Mouse (Mus musculus): ENCODE measurements around the gene Banp. TPM values are rescaled to one million over a fixed set of nuclear protein-coding genes. Genes with fewer than 3 reads are reported as not detected.

Gene Banp
- polyA plus RNA-seq, 1 experiment: 153 TPM

DNA sequence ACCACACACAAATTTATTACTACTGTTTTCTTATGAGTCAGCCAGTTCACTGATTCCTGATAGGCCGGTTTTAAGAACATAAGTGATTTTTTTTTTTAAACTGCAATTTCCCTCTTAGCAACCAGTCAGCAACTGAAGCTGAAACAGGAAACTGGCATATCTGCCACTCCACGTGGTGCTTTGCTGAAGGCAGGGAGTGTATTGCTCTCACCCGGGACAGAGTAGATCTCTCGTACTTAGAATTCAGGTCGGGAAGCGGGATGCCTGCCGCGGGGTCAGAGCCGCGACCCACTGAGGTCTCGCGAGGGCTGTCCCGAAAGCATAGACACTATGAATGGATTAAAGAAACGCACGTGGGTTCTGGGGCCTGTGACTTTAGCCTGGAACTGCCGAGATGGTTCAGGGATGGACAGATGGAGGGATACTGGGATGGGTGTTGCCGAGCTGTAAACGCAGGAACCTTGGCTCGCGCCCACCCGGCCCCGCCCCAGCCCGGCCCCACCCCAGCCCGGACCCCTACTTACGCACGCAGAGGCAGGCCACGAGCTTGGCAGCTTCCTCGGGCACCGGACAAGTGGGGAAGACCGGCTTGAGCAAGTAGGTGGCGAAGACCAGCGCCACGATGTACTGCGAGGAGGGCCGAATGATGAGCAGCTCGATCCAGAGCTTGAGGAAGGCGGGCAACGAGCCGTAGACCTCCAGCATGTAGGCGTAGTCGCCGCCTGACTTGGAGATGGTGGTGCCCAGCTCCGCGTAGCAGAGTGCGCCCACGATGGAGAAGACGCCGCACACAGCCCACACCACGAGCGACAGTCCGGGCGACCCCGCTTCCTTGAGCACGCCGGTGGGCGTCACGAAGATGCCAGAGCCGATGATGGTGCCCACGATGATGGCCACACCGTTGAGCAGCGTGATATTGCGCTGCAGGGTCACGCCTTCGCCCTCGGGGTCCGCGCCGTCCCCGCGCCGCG is 42.7 kb upstream of the Banp start:
- H3K27ac ChIP-seq (ENCODE audit: control insufficient read depth, insufficient read depth, low read length): no peak overlapping the region
- H3K36me3 ChIP-seq (ENCODE audit: control insufficient read depth, insufficient read depth, low read length): no peaks in the 10 kb centered on the region
- TF ChIP-seq CTCF (IDR thresholded peaks at IDR 0.05; ENCODE audit: borderline replicate concordance, control insufficient read depth, extremely low read depth, insufficient read depth, low read length, poor library complexity) (no peak), POLR2A (IDR thresholded peaks at IDR 0.05; ENCODE audit: control insufficient read depth, extremely low read depth, insufficient read depth, low read length, poor library complexity) (no peak)
- no peaks in the 10 kb centered on the region for H3K27me3 ChIP-seq (ENCODE audit: control insufficient read depth, insufficient read depth, low read length)
- under 1% methylated on average over 72 of the region's 72 CpGs for WGBS
- peak; percentile 35 for DNase-seq
- peak overlapping the region; percentile 79 for H3K4me3 ChIP-seq (ENCODE audit: control insufficient read depth, insufficient read depth, low read length)
- peaks cover 28% of the 10 kb centered on the region for H3K4me1 ChIP-seq (replicated peaks; ENCODE audit: control insufficient read depth, insufficient read depth, low read length)

DNA sequence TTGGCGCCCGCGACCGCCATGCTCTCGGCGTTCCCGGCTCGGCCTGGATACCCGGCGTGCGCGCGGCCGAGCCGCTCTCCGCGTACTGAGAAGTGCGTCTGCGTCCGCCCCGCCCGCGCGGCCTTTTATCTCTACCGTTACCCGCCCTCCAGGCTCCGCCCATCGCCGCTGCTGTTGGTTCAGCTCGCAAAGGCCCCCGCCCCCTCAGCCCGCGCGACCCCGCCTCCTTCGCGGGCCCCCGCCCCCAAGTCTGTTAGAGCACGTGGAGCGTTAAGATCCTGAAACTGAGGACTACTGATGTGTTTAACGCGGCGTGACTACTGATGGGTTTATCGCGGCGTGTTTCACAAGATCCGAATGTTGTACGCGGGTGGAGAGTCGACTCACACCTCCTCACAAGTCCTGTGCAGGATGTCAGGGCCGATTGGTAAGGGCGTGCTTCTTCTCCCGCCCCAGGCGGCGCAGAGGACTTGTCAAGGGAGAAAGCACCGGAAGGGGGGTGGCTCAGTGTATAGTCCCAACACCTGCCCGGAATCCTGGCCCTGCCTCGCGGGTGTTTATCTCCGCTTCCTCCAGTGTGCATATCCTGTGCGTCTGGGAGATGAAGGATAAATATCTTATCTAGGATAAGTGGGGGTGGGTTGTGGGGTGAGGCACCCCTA is 41.8 kb upstream of the Banp start, which contains the start of gene Slc7a5:
Gene Slc7a5 (minus strand): TSS at position 108 of the 662 bp plus-strand sequence.
- peak; percentile 97 for DNase-seq
- H3K4me1 ChIP-seq (replicated peaks; ENCODE audit: control insufficient read depth, insufficient read depth, low read length): peaks cover 28% of the 10 kb centered on the region
- H3K27me3 ChIP-seq (ENCODE audit: control insufficient read depth, insufficient read depth, low read length): no peaks in the 10 kb centered on the region
- no peaks in the 10 kb centered on the region for H3K36me3 ChIP-seq (ENCODE audit: control insufficient read depth, insufficient read depth, low read length)
- H3K4me3 ChIP-seq (ENCODE audit: control insufficient read depth, insufficient read depth, low read length): peak within 1 kb of the TSS; percentile 79
- H3K27ac ChIP-seq (ENCODE audit: control insufficient read depth, insufficient read depth, low read length): peak within 1 kb of the TSS; percentile 75
- TF ChIP-seq POLR2A (IDR thresholded peaks at IDR 0.05; ENCODE audit: control insufficient read depth, extremely low read depth, insufficient read depth, low read length, poor library complexity) (peak; percentile 95), CTCF (IDR thresholded peaks at IDR 0.05; ENCODE audit: borderline replicate concordance, control insufficient read depth, extremely low read depth, insufficient read depth, low read length, poor library complexity) (no peak)
- under 1% methylated on average over 60 of the region's 61 CpGs for WGBS

DNA sequence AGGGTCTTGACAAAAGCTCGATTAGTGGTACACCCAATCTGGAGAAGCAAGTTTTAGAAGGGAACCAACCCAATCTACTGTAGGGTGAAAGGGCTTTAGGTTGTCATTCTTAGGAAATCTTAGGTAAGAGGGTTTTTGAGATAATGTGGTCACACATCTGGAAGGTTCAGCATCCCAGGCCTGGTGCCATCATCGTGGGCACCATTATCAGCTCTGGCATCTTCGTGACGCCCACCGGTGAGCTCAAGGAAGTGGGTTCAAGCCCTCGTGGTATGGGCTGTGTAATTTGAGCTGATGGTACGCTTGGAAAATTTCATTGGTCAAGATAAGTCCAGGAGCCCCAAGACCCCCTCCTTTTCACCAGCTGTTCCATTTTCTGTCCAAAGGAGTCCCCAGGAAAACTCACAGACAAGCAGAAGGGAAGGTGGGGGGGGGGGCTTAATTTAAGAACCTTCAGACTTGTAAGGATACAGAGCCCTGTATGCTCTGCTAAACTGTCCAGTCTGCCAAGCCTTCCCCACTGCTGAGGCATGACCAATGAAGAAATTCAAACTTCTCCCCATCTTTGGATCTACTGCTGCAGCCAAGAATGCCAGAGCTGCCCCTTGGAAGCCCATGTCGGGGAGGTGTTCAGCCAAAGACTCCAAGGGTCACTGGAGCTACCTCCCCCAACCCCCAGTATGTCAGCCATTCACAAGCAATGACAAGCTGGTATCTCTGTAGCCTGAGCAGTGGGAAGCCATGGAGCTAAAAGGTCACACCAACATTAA is 41.0 kb upstream of the Banp start:
- peaks cover 28% of the 10 kb centered on the region for H3K4me1 ChIP-seq (replicated peaks; ENCODE audit: control insufficient read depth, insufficient read depth, low read length)
- no peak overlapping the region for H3K4me3 ChIP-seq (ENCODE audit: control insufficient read depth, insufficient read depth, low read length)
- H3K27ac ChIP-seq (ENCODE audit: control insufficient read depth, insufficient read depth, low read length): peak overlapping the region; percentile 75
- WGBS: 16% methylated on average over 8 of the region's 8 CpGs
- H3K36me3 ChIP-seq (ENCODE audit: control insufficient read depth, insufficient read depth, low read length): no peaks in the 10 kb centered on the region
- no peak for DNase-seq
- TF ChIP-seq POLR2A (IDR thresholded peaks at IDR 0.05; ENCODE audit: control insufficient read depth, extremely low read depth, insufficient read depth, low read length, poor library complexity) (no peak), CTCF (IDR thresholded peaks at IDR 0.05; ENCODE audit: borderline replicate concordance, control insufficient read depth, extremely low read depth, insufficient read depth, low read length, poor library complexity) (no peak)
- no peaks in the 10 kb centered on the region for H3K27me3 ChIP-seq (ENCODE audit: control insufficient read depth, insufficient read depth, low read length)

DNA sequence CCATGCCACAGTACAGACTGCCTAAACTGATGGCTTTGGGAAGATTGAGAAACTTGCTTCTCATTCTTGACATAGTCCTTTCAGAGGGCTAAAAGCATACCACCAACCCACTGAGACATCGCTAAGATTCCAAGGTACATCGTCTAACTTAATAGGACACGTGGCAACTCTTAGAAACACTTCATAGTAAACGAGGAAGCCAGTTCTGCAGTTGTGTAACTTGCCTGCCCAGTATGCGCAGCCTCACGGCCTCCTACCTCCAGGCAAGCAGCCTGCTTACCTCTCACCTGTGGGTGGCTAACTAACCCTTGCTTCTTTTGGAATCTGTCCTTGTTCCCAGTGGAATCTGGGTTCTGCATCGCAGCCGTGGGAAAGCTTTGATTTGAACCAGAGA is 40.4 kb upstream of the Banp start:
- no peaks in the 10 kb centered on the region for H3K27me3 ChIP-seq (ENCODE audit: control insufficient read depth, insufficient read depth, low read length)
- 60% methylated on average over 8 of the region's 8 CpGs for WGBS
- H3K27ac ChIP-seq (ENCODE audit: control insufficient read depth, insufficient read depth, low read length): no peak overlapping the region
- no peak for DNase-seq
- H3K4me1 ChIP-seq (replicated peaks; ENCODE audit: control insufficient read depth, insufficient read depth, low read length): peaks cover 28% of the 10 kb centered on the region
- TF ChIP-seq POLR2A (IDR thresholded peaks at IDR 0.05; ENCODE audit: control insufficient read depth, extremely low read depth, insufficient read depth, low read length, poor library complexity): no peak
- no peak for TF ChIP-seq CTCF (IDR thresholded peaks at IDR 0.05; ENCODE audit: borderline replicate concordance, control insufficient read depth, extremely low read depth, insufficient read depth, low read length, poor library complexity)
- H3K36me3 ChIP-seq (ENCODE audit: control insufficient read depth, insufficient read depth, low read length): no peaks in the 10 kb centered on the region
- H3K4me3 ChIP-seq (ENCODE audit: control insufficient read depth, insufficient read depth, low read length): no peak overlapping the region

DNA sequence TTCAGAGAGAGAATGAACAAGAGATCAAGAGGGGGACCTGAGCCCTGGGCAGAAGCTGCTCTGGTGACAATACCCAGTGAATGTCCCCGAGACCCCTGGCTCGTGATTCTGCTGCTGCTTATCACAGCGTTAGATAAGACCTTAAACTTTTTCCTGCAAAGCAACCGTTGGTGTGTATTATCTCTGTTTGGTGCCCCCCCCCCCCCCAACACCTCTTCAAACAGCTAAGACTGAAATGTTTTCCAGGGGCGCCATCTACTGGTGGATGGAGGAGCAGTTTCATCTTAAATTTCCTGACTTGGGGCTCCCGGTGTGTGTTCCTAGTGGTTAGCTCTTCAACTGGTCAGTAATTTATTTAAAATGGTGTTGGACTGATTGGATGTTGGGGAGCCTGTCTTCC is 39.9 kb upstream of the Banp start:
- Histone ChIP-seq H3K4me3 (ENCODE audit: control insufficient read depth, insufficient read depth, low read length) (no peak overlapping the region), H3K27ac (ENCODE audit: control insufficient read depth, insufficient read depth, low read length) (no peak overlapping the region), H3K27me3 (ENCODE audit: control insufficient read depth, insufficient read depth, low read length) (no peaks in the 10 kb centered on the region), H3K36me3 (ENCODE audit: control insufficient read depth, insufficient read depth, low read length) (no peaks in the 10 kb centered on the region), H3K4me1 (replicated peaks; ENCODE audit: control insufficient read depth, insufficient read depth, low read length) (peaks cover 28% of the 10 kb centered on the region)
- peak; percentile 81 for DNase-seq
- 4% methylated on average over 6 of the region's 6 CpGs for WGBS
- TF ChIP-seq CTCF (IDR thresholded peaks at IDR 0.05; ENCODE audit: borderline replicate concordance, control insufficient read depth, extremely low read depth, insufficient read depth, low read length, poor library complexity): no peak
- TF ChIP-seq POLR2A (IDR thresholded peaks at IDR 0.05; ENCODE audit: control insufficient read depth, extremely low read depth, insufficient read depth, low read length, poor library complexity): no peak

DNA sequence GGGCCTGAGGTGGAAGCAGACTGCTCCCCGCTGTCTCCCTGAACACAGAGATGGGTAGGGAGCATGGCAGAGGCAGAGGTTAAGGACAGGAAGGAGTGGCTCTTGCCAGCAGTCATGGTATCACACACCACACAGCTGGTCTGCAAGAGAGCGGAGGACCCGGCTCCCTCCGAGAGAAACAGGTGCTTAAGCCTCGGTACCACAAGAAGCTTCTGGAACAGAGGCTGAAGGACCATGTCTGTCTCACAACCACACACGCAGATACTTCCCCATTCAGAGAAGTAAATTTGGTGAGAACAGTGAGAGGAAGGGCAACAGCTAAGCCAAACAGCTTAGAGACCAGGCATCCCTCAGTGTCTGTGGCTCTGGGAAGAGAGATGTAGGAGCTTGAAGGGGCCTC is 38.1 kb upstream of the Banp start:
- no peak for DNase-seq
- Histone ChIP-seq H3K36me3 (ENCODE audit: control insufficient read depth, insufficient read depth, low read length) (no peaks in the 10 kb centered on the region), H3K4me1 (replicated peaks; ENCODE audit: control insufficient read depth, insufficient read depth, low read length) (peaks cover 19% of the 10 kb centered on the region), H3K27me3 (ENCODE audit: control insufficient read depth, insufficient read depth, low read length) (no peaks in the 10 kb centered on the region), H3K4me3 (ENCODE audit: control insufficient read depth, insufficient read depth, low read length) (no peak overlapping the region), H3K27ac (ENCODE audit: control insufficient read depth, insufficient read depth, low read length) (no peak overlapping the region)
- TF ChIP-seq POLR2A (IDR thresholded peaks at IDR 0.05; ENCODE audit: control insufficient read depth, extremely low read depth, insufficient read depth, low read length, poor library complexity) (no peak), CTCF (IDR thresholded peaks at IDR 0.05; ENCODE audit: borderline replicate concordance, control insufficient read depth, extremely low read depth, insufficient read depth, low read length, poor library complexity) (no peak)
- 39% methylated on average over 6 of the region's 6 CpGs for WGBS
